Mouse (Mus musculus): Measurements from ENCODE around the gene Cfc1. TPM values are rescaled to one million over a fixed set of nuclear protein-coding genes. Genes with fewer than 3 reads are reported as not detected.
"Not testable (repeated sequence)": the region's sequence is repeated elsewhere in the genome, so short reads cannot be mapped to it uniquely, and the experiment has no call there.

Cfc1 gene
- total and polyA plus RNA-seq, 2 experiments from 2014 or later, result not detected

DNA sequence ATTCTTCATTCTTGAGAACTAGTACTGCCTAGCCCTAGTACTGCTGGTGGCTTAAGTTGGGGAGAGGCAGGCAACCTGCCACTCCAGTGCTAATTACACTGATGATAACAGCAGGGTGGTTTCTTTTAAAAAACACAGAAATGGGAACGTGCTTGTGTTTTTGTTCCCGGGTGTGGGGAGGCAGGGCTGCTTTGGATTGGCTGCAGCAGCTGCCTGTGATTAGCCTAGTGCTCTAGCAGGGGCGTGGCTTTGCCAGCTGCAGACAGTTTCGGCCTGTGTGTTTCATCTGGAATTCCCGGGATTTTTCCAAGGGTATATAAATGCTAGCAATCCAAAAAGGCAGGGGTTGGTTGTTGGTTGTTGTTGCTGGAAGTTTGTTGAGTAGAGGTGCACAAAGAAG is 18.9 kb upstream of the Cfc1 start:
- Histone ChIP-seq H3K9me3 (replicated peaks; ENCODE audit: control insufficient read depth, low read length) (no peaks in the 10 kb centered on the region), H3K27ac (ENCODE audit: low read depth) (no peak overlapping the region), H3K4me3 (ENCODE audit: low read depth, low read length) (no peak overlapping the region), H3K4me1 (ENCODE audit: control insufficient read depth, insufficient read depth) (no peaks in the 10 kb centered on the region), H3K9ac (replicated peaks; ENCODE audit: low read depth, low read length) (no peak overlapping the region), H3K27me3 (ENCODE audit: control insufficient read depth, insufficient read depth, low read length) (no peaks in the 10 kb centered on the region), H3K4me2 (ENCODE audit: low read depth, low read length) (no peak overlapping the region), H3K36me3 (replicated peaks; ENCODE audit: control insufficient read depth, insufficient read depth, low read length) (no peaks in the 10 kb centered on the region)
- DNase-seq (ENCODE audit: low spot score) (no peak), ATAC-seq (ENCODE audit: insufficient read depth, low read depth) (no peak)
- TF ChIP-seq CTCF (IDR thresholded peaks at IDR 0.05; ENCODE audit: low read depth), result no peak
- no peak for TF ChIP-seq EP300 (IDR thresholded peaks at IDR 0.05; ENCODE audit: low read depth)
- WGBS, result 23% methylated on average over 5 of the region's 5 CpGs

DNA sequence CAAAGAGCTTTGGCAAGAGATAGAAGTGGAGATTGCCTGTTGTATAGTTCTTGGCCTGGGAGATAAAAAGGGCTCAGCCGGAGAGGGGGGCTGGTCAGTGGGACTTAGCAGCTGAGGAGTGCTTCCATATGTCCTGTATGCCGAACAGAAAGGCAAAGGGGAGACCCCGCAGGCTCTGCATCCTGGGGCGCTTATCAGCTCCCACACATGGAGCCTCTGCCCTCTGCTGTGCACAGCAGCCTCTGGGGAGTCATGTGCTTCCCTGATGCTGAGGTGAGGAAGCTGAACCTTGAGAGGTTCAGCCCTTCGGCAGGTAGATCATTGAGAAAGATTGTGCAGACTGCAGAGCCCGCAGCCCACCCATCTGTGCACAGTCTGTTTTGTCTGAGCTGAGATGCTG is 18.2 kb upstream of the Cfc1 start:
- H3K27ac ChIP-seq (ENCODE audit: low read depth); H3K9ac ChIP-seq (replicated peaks; ENCODE audit: low read depth, low read length); H3K4me3 ChIP-seq (ENCODE audit: low read depth, low read length); H3K9me3 ChIP-seq (replicated peaks; ENCODE audit: control insufficient read depth, low read length); H3K36me3 ChIP-seq (replicated peaks; ENCODE audit: control insufficient read depth, insufficient read depth, low read length); DNase-seq (ENCODE audit: low spot score); H3K4me2 ChIP-seq (ENCODE audit: low read depth, low read length); ATAC-seq (ENCODE audit: insufficient read depth, low read depth); H3K27me3 ChIP-seq (ENCODE audit: control insufficient read depth, insufficient read depth, low read length); H3K4me1 ChIP-seq (ENCODE audit: control insufficient read depth, insufficient read depth): not testable (repeated sequence)
- 34% methylated on average over 6 of the region's 6 CpGs for WGBS

DNA sequence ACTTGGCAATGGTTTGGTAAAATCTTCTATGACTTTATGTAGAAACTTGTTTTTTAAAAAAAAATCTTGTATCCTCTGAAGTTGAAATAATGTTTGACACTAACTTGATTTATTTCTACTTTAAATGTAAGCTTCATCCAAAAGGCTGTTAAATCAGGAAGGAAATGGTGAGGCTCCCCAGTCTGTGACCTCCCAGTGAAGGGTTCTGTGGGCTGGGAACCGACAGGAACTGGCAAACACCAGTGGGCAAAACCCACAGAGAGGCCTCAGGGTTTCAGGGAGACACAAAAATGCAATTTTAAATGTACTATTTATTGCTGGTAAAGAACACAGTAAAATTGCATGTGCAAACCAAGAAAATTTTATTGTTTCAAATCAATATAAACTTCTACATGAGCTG is 17.7 kb upstream of the Cfc1 start:
- not testable (repeated sequence) for H3K4me2 ChIP-seq (ENCODE audit: low read depth, low read length); H3K27me3 ChIP-seq (ENCODE audit: control insufficient read depth, insufficient read depth, low read length); H3K27ac ChIP-seq (ENCODE audit: low read depth); H3K9me3 ChIP-seq (replicated peaks; ENCODE audit: control insufficient read depth, low read length); ATAC-seq (ENCODE audit: insufficient read depth, low read depth); H3K4me3 ChIP-seq (ENCODE audit: low read depth, low read length); H3K4me1 ChIP-seq (ENCODE audit: control insufficient read depth, insufficient read depth); H3K36me3 ChIP-seq (replicated peaks; ENCODE audit: control insufficient read depth, insufficient read depth, low read length); H3K9ac ChIP-seq (replicated peaks; ENCODE audit: low read depth, low read length); DNase-seq (ENCODE audit: low spot score)
- WGBS, result 28% methylated on average over 1 of the region's 1 CpGs

- 65% methylated on average over 1 of the region's 1 CpGs for WGBS
- no peaks in the 10 kb centered on the region for H3K27me3 ChIP-seq (ENCODE audit: control insufficient read depth, insufficient read depth, low read length)
- H3K4me3 ChIP-seq (ENCODE audit: low read depth, low read length), result no peak overlapping the region
- no peak overlapping the region for H3K9ac ChIP-seq (replicated peaks; ENCODE audit: low read depth, low read length)
- DNase-seq (ENCODE audit: low spot score) (no peak), ATAC-seq (ENCODE audit: insufficient read depth, low read depth) (no peak)
- TF ChIP-seq EP300 (IDR thresholded peaks at IDR 0.05; ENCODE audit: low read depth), result no peak
- no peak overlapping the region for H3K4me2 ChIP-seq (ENCODE audit: low read depth, low read length)
- H3K36me3 ChIP-seq (replicated peaks; ENCODE audit: control insufficient read depth, insufficient read depth, low read length), result no peaks in the 10 kb centered on the region
- H3K27ac ChIP-seq (ENCODE audit: low read depth), result no peak overlapping the region
- H3K4me1 ChIP-seq (ENCODE audit: control insufficient read depth, insufficient read depth), result peaks cover 7% of the 10 kb centered on the region; the same call in 1 of the 2 replicates
- no peaks in the 10 kb centered on the region for H3K9me3 ChIP-seq (replicated peaks; ENCODE audit: control insufficient read depth, low read length)
Observed at GRCm38 (mm10) chr1:34518259-34518658, 17.2 kb upstream of the Cfc1 start.

DNA sequence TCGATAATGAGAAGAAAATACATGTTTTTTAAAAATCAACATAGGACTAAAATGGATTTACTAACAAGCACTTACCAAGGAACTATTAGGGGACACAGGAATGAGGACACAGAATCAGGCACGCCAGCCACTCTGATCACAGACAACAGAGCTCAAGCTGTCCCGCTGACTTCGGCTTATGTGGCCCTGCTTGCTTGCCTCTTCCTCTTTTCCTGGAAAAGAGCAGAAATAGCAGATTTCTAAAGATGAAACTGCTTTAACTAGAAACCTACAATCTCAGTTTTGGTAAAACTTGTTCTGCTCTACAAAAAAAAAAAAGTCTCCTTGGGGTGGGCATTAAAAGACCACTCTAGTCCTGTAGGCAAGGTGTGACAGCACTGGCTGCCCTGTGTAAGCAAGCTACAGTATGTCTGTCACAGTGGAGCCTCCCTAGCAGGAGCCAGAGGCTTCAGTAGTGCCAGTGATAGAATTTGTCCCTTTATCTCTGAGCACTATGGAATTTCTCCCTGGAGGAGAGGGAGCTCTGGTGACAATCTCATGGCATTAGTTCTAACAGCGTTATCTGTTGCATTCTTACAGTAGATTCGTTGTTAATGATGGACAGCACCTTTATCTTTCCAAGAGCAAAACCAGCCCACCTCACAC is 13.1 kb upstream of the Cfc1 start:
- H3K9ac ChIP-seq (replicated peaks; ENCODE audit: low read depth, low read length), result no peak overlapping the region
- WGBS, result 30% methylated on average over 6 of the region's 6 CpGs
- H3K27me3 ChIP-seq (ENCODE audit: control insufficient read depth, insufficient read depth, low read length), result no peaks in the 10 kb centered on the region
- DNase-seq (ENCODE audit: low spot score) (no peak), ATAC-seq (ENCODE audit: insufficient read depth, low read depth) (no peak)
- H3K4me1 ChIP-seq (ENCODE audit: control insufficient read depth, insufficient read depth), result peaks cover 7% of the 10 kb centered on the region; the same call in 1 of the 2 replicates
- no peak overlapping the region for H3K27ac ChIP-seq (ENCODE audit: low read depth)
- H3K4me2 ChIP-seq (ENCODE audit: low read depth, low read length), result no peak overlapping the region
- no peaks in the 10 kb centered on the region for H3K36me3 ChIP-seq (replicated peaks; ENCODE audit: control insufficient read depth, insufficient read depth, low read length)
- no peak for TF ChIP-seq EP300 (IDR thresholded peaks at IDR 0.05; ENCODE audit: low read depth)
- no peak for TF ChIP-seq CTCF (IDR thresholded peaks at IDR 0.05; ENCODE audit: low read depth)
- no peak overlapping the region for H3K4me3 ChIP-seq (ENCODE audit: low read depth, low read length)
- no peaks in the 10 kb centered on the region for H3K9me3 ChIP-seq (replicated peaks; ENCODE audit: control insufficient read depth, low read length)

- 25% methylated on average over 3 of the region's 3 CpGs for WGBS
- Histone ChIP-seq H3K4me2 (ENCODE audit: low read depth, low read length) (no peak overlapping the region), H3K27ac (ENCODE audit: low read depth) (no peak overlapping the region), H3K9ac (replicated peaks; ENCODE audit: low read depth, low read length) (no peak overlapping the region), H3K27me3 (ENCODE audit: control insufficient read depth, insufficient read depth, low read length) (no peaks in the 10 kb centered on the region), H3K36me3 (replicated peaks; ENCODE audit: control insufficient read depth, insufficient read depth, low read length) (no peaks in the 10 kb centered on the region), H3K4me1 (ENCODE audit: control insufficient read depth, insufficient read depth) (peaks cover 7% of the 10 kb centered on the region; the same call in 1 of the 2 replicates), H3K9me3 (replicated peaks; ENCODE audit: control insufficient read depth, low read length) (no peaks in the 10 kb centered on the region), H3K4me3 (ENCODE audit: low read depth, low read length) (no peak overlapping the region)
- DNase-seq (ENCODE audit: low spot score) (no peak), ATAC-seq (ENCODE audit: insufficient read depth, low read depth) (no peak)
- TF ChIP-seq CTCF (IDR thresholded peaks at IDR 0.05; ENCODE audit: low read depth) (no peak), EP300 (IDR thresholded peaks at IDR 0.05; ENCODE audit: low read depth) (no peak)
Observed at GRCm38 (mm10) chr1:34522850-34523244, 12.6 kb upstream of the Cfc1 start.
